Mouse (Mus musculus): Measurements from ENCODE around the gene Kdm5a.

DNA sequence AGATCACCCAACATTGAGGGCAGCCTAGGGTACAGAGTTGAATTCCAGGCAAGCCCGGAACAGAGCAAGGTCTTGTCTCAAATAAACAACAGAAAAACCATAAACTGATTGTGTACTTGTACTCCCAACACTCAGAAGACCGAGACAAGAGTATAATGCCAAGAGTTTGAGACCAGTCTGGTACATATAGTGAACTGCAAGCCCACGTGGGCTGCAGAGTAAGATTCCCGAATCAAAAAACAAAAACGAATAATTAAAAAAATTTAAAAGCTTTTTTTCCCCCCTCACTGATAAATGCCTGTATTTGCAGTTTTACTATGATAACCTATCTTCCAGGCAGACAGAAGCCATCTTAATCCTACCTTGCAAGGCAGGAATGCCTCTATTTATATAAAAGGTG, 7.4 kb upstream of the Kdm5a start:
- no peak for TF ChIP-seq CTCF (IDR thresholded peaks at IDR 0.05; ENCODE audit: extremely low read depth, insufficient read depth, low read length)
- no peak for TF ChIP-seq POLR2A (IDR thresholded peaks at IDR 0.05; ENCODE audit: extremely low read depth, insufficient read depth, low read length)
